Mouse (Mus musculus) left cerebral cortex, postnatal 14 days (tissue): ENCODE data around the gene Bcam. TPM values are rescaled to one million over a fixed set of nuclear protein-coding genes. Genes with fewer than 3 reads are reported as not detected.

ENCODE experiments used
- DNase-seq, 2 experiments: peaks; one replicate each; pipeline ENCODE4 v3.0.0; 2021 to 2022; ENCODE audit warnings: low spot score in 2 of 2, mixed read lengths in 1 of 2
- intact Hi-C: fragments of 180-260 bp; cut with DNase I; formaldehyde crosslinking; loops from one replicate; pipeline ENCODE4 v1.15.1; 2025
- total RNA-seq, 2 experiments: library from RNA; stranded (reverse); gene quantifications; 2 replicates each; pipeline ENCODE4 v1.2.3; 2021

The Bcam gene
- total RNA-seq, 2 experiments from 2014 or later, result 10.7 to 11.0 TPM

- no peak for DNase-seq
- intact Hi-C loops, result no loop called here
These were observed 12.2 kb downstream of the Bcam start for GRCm38 (mm10) chr7:19758623-19759022.

GRCm38 (mm10) chr7:19755851-19756786, 14.7 kb downstream of the Bcam start:
- no peak for DNase-seq
- intact Hi-C loops, result no loop called here

- intact Hi-C loops, result no loop called here
- no peak for DNase-seq
These were observed 15.8 kb downstream of the Bcam start for GRCm38 (mm10) chr7:19755008-19755407.

- intact Hi-C loops, result no loop called here
- DNase-seq, result no peak
These were observed 16.8 kb downstream of the Bcam start for GRCm38 (mm10) chr7:19754065-19754464.

GRCm38 (mm10) chr7:19753587-19753986, 17.2 kb downstream of the Bcam start:
- no peak for DNase-seq
- intact Hi-C loops, result no loop called here

- no peak for DNase-seq
- intact Hi-C loops, result no loop called here
These were observed 18.2 kb downstream of the Bcam start for GRCm38 (mm10) chr7:19752652-19753051.

- no peak for DNase-seq
- intact Hi-C loops, result loop anchor here (2.0 kb wide), 1 partner anchor 40 kb away; no protein-coding TSS in a partner anchor
These were observed 19.8 kb downstream of the Bcam start for GRCm38 (mm10) chr7:19751070-19751383.

- peak; percentile 74 to 80 for DNase-seq
- intact Hi-C loops, result loop anchor here (2.0 kb wide), 1 partner anchor 40 kb away; no protein-coding TSS in a partner anchor
These were observed 20.4 kb downstream of the Bcam start, which contains the start of gene Nectin2 for GRCm38 (mm10) chr7:19750217-19751069. Gene Nectin2, minus strand, starts transcription at chr7:19750483.

- intact Hi-C loops, result loop anchor here (2.0 kb wide), 1 partner anchor 41 kb away; no protein-coding TSS in a partner anchor
- DNase-seq, result peak; percentile 94 to 96
These were observed 21.2 kb downstream of the Bcam start for GRCm38 (mm10) chr7:19749389-19750216.

GRCm38 (mm10) chr7:19748219-19749195, 22.3 kb downstream of the Bcam start:
- intact Hi-C loops, result no loop called here
- no peak for DNase-seq

GRCm38 (mm10) chr7:19747420-19748218, 23.2 kb downstream of the Bcam start:
- intact Hi-C loops, result no loop called here
- no peak for DNase-seq

GRCm38 (mm10) chr7:19746426-19747201, 24.2 kb downstream of the Bcam start:
- intact Hi-C loops, result no loop called here
- DNase-seq, result no peak

- intact Hi-C loops, result no loop called here
These were observed 24.8 kb downstream of the Bcam start for GRCm38 (mm10) chr7:19745971-19746370.

GRCm38 (mm10) chr7:19744590-19745385, 26.0 kb downstream of the Bcam start:
- intact Hi-C loops, result no loop called here
- DNase-seq, result no peak

More at GRCm38 (mm10) chr7:19745971-19746370, 24.8 kb downstream of the Bcam start:
- no peak for DNase-seq

- no peak for DNase-seq
- intact Hi-C loops, result no loop called here
These were observed 27.0 kb downstream of the Bcam start for GRCm38 (mm10) chr7:19743791-19744190.

GRCm38 (mm10) chr7:19742468-19742867, 28.3 kb downstream of the Bcam start:
- DNase-seq, result no peak
- intact Hi-C loops, result no loop called here
